In genomic region chr12:108267653-108268052, GRCm38 (mm10) we compare ENCODE assay signal across 10 mouse cellular contexts. TPM values are rescaled to one million over a fixed set of nuclear protein-coding genes. Genes with fewer than 3 reads are reported as not detected.
DNase-seq lines count a peak whose midpoint lies in the region; ATAC-seq and TF ChIP-seq lines count a peak whose summit lies in the region.
"Had no signal": no experiment of that assay in that cellular context is flagged by ENCODE, and none has a peak within 500 bp of the region (broad histone marks: within the 10 kb centered on the region; RNA-seq: fewer than 3 reads in every experiment).

No protein-coding gene starts in this region.

- H3K27me3 ChIP-seq in kidney, embryonic 16.5 days (ENCODE audit: insufficient read depth, low read length): no peaks in the 10 kb centered on the region
- H3K27me3 ChIP-seq in embryonic facial prominence, embryonic 10.5 days (replicated peaks; ENCODE audit: low read depth, poor library complexity, severe bottlenecking): no peaks in the 10 kb centered on the region

- H3K36me3 ChIP-seq in kidney, embryonic 16.5 days (ENCODE audit: insufficient read depth, low read length): no peaks in the 10 kb centered on the region
- peaks cover 39% of the 10 kb centered on the region for H3K36me3 ChIP-seq in embryonic facial prominence, embryonic 10.5 days (replicated peaks)
- H3K36me3 ChIP-seq: liver, embryonic 15.5 days had no signal

- 66% methylated on average over 7 of the region's 7 CpGs for WGBS in kidney, embryonic 16.5 days
- 75% methylated on average over 7 of the region's 7 CpGs for WGBS in embryonic facial prominence, embryonic 10.5 days

- peak overlapping the region; percentile 37; the same call in 1 of the 2 replicates for H3K27ac ChIP-seq in kidney, embryonic 16.5 days (ENCODE audit: low read length)
- peak overlapping the region; percentile 69; the same call in 1 of the 2 replicates for H3K27ac ChIP-seq in embryonic facial prominence, embryonic 10.5 days (replicated peaks)
- no peak overlapping the region for H3K27ac ChIP-seq in layer of hippocampus, adult 2 months
- H3K27ac ChIP-seq: liver, embryonic 15.5 days had no signal

- no peak for TF ChIP-seq CTCF in layer of hippocampus, adult 2 months (conservative IDR thresholded peaks at IDR 0.05)

- no peak overlapping the region for H3K4me2 ChIP-seq in kidney, embryonic 16.5 days (replicated peaks; ENCODE audit: low read depth, low read length)
- H3K4me2 ChIP-seq: liver, embryonic 15.5 days had no signal

- peaks cover 73% of the 10 kb centered on the region for H3K4me1 ChIP-seq in kidney, embryonic 16.5 days (ENCODE audit: insufficient read depth, low read length)
- peaks cover 94% of the 10 kb centered on the region for H3K4me1 ChIP-seq in embryonic facial prominence, embryonic 10.5 days

- ATAC-seq in kidney, embryonic 16.5 days (ENCODE audit: low FRiP score, low TSS enrichment): no peak

- no peak overlapping the region for H3K9ac ChIP-seq in kidney, embryonic 16.5 days (replicated peaks; ENCODE audit: low read length)
- H3K9ac ChIP-seq: liver, embryonic 15.5 days had no signal

- H3K9me3 ChIP-seq in kidney, embryonic 16.5 days (ENCODE audit: low read length): no peaks in the 10 kb centered on the region
- H3K9me3 ChIP-seq in embryonic facial prominence, embryonic 10.5 days: no peaks in the 10 kb centered on the region
- H3K9me3 ChIP-seq: liver, embryonic 15.5 days had no signal

- no peak overlapping the region for H3K4me3 ChIP-seq in kidney, embryonic 16.5 days (ENCODE audit: low read length)
- H3K4me3 ChIP-seq in embryonic facial prominence, embryonic 10.5 days: no peak overlapping the region
- H3K4me3 ChIP-seq in layer of hippocampus, adult 2 months: no peak overlapping the region
- H3K4me3 ChIP-seq: liver, embryonic 15.5 days had no signal

- DNase-seq in kidney, adult 11 months: no peak
- no peak for DNase-seq in embryonic facial prominence, embryonic 10.5 days (ENCODE audit: low spot score)
- peak; percentile 48 to 73 for DNase-seq in heart, adult 9 months (ENCODE audit: low spot score in 2 of 2)
- DNase-seq in lung, postnatal 10 days: peak; percentile 56
- DNase-seq in layer of hippocampus, adult 2 months (ENCODE audit: low spot score in 2 of 2): no peak
- no peak for DNase-seq in spleen, postnatal 36 days (ENCODE audit: low spot score in 2 of 2)
- DNase-seq: cerebellum, postnatal 25 days; gastrocnemius, postnatal 36 days had no signal

RNA-seq across cellular contexts. Expression of gene Ccdc85c, which starts 7.6 kb away (rescaled TPM):
- polyA plus RNA-seq in kidney, embryonic 16.5 days (2015; fragmentation: Nextera tagmentation; extraction: Ambion mirVana): 5.3 and 6.8 TPM in 2 replicates
- 11.4 and 12.1 TPM in 2 replicates for polyA plus RNA-seq in embryonic facial prominence, embryonic 10.5 days (2016; fragmentation: Nextera tagmentation; extraction: Ambion mirVana)
- total RNA-seq in layer of hippocampus, adult 2 months (2021): 10 to 100 TPM; 68.4 to 68.5 TPM

RNA-seq across cellular contexts. Expression of gene Hhipl1, which starts 38.4 kb away (rescaled TPM):
- polyA plus RNA-seq in kidney, embryonic 16.5 days (2015; fragmentation: Nextera tagmentation; extraction: Ambion mirVana): 0.80 and 0.81 TPM in 2 replicates
- polyA plus RNA-seq in embryonic facial prominence, embryonic 10.5 days (2016; fragmentation: Nextera tagmentation; extraction: Ambion mirVana): 0.72 and 0.99 TPM in 2 replicates
- total RNA-seq in layer of hippocampus, adult 2 months (2021): 1 to 10 TPM; 5.1 to 6.4 TPM

Comparison
In these comparisons a context has a peak if more than half of its experiments do, and no peak if none do; other contexts are left out.
1. DNase-seq: peak in heart, adult 9 months (2 of 2) and lung, postnatal 10 days (single experiment); none in kidney, adult 11 months (single experiment), embryonic facial prominence, embryonic 10.5 days (single experiment), layer of hippocampus, adult 2 months (0 of 2) and spleen, postnatal 36 days (0 of 2).